Mouse (Mus musculus): ENCODE results near the gene Col10a1. TPM values are rescaled to one million over a fixed set of nuclear protein-coding genes. Genes with fewer than 3 reads are reported as not detected.
"Not testable (repeated sequence)": the region's sequence is repeated elsewhere in the genome, so short reads cannot be mapped to it uniquely, and the experiment has no call there.

Col10a1 gene
- polyA plus RNA-seq, 1 experiment = not detected

DNA sequence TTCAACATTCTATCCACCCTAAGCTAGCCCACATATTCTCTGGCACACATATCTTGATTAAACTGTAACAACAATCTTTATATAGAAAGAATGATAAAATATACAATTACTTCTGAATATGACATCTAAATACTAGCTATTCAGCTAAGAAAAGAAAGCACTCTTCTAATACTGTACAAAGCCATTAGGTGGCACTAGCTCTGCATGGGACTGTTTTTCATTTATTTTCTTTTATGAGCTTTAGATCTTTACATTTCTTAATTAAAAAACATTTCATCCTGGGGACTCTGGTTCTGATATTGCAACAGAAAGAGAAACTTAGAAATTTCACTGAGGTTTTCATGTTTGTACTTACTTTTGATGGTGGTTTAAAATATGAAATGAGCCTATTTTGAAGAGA, 42.0 kb downstream of the Col10a1 start:
- Histone ChIP-seq H3K4me1 (ENCODE audit: control insufficient read depth, insufficient read depth, low read length) (no peaks in the 10 kb centered on the region), H3K9ac (ENCODE audit: low read depth, poor library complexity, severe bottlenecking) (no peak overlapping the region), H3K27me3 (ENCODE audit: control insufficient read depth, insufficient read depth, low read length, poor library complexity, severe bottlenecking) (no peaks in the 10 kb centered on the region), H3K27ac (ENCODE audit: insufficient read depth, low read length) (no peak overlapping the region), H3K36me3 (ENCODE audit: control insufficient read depth, insufficient read depth, low read length, poor library complexity, severe bottlenecking) (no peaks in the 10 kb centered on the region), H3K9me3 (replicated peaks; ENCODE audit: control insufficient read depth, insufficient read depth, low read length, poor library complexity, severe bottlenecking) (no peaks in the 10 kb centered on the region; the same call in 1 of the 2 replicates), H3K4me3 (ENCODE audit: low read depth, low read length) (no peak overlapping the region)
- TF ChIP-seq CTCF (IDR thresholded peaks at IDR 0.05; ENCODE audit: low read depth, low read length) (peak; percentile 15), EP300 (IDR thresholded peaks at IDR 0.05; ENCODE audit: insufficient read depth, low read depth, low read length) (no peak)

DNA sequence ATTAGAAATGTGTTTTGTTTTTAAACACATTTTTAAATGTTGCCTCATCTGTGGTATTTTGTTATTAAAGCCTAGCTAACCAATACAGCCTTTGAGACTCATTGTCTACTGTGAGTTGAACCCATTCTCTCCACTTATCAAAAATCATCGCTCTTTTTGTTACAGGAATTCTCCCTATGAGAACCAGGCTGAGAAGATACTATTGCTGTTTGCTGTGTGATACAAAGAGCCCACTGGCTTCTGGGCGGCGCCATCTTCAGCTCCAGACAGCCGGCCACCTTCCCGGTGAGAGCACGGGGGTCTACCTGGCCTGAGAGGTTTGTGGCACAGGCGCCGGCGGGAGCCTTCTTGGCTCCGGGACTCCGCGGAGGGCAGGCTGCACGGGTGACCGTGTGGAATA, 44.4 kb downstream of the Col10a1 start:
- peak overlapping the region; percentile 20 for H3K4me3 ChIP-seq (ENCODE audit: low read depth, low read length)
- H3K9ac ChIP-seq (ENCODE audit: low read depth, poor library complexity, severe bottlenecking); H3K4me1 ChIP-seq (ENCODE audit: control insufficient read depth, insufficient read depth, low read length); H3K36me3 ChIP-seq (ENCODE audit: control insufficient read depth, insufficient read depth, low read length, poor library complexity, severe bottlenecking); H3K27ac ChIP-seq (ENCODE audit: insufficient read depth, low read length); H3K27me3 ChIP-seq (ENCODE audit: control insufficient read depth, insufficient read depth, low read length, poor library complexity, severe bottlenecking); H3K9me3 ChIP-seq (replicated peaks; ENCODE audit: control insufficient read depth, insufficient read depth, low read length, poor library complexity, severe bottlenecking): not testable (repeated sequence)

Other genes starting within 250 kb of the Col10a1 start
- gene Dse, start 182.3 kb upstream of the Col10a1 start, polyA plus RNA-seq (2011; ENCODE audit: insufficient read depth, insufficient read length, low read depth, missing spikeins) = 51.4 and 59.1 TPM in 2 replicates
- gene Tspyl1, start 107.8 kb upstream of the Col10a1 start, polyA plus RNA-seq (2011; ENCODE audit: insufficient read depth, insufficient read length, low read depth, missing spikeins) = 35.3 and 36.8 TPM in 2 replicates
- 1.2 and 1.8 TPM in 2 replicates for gene Tspyl4, start 92.5 kb upstream of the Col10a1 start, polyA plus RNA-seq (2011; ENCODE audit: insufficient read depth, insufficient read length, low read depth, missing spikeins)
- gene Nt5dc1, start 28.6 kb downstream of the Col10a1 start, polyA plus RNA-seq (2011; ENCODE audit: insufficient read depth, insufficient read length, low read depth, missing spikeins) = 17.6 and 19.4 TPM in 2 replicates
- 0.32 and 0.42 TPM in 2 replicates for gene Frk, start 93.4 kb downstream of the Col10a1 start, polyA plus RNA-seq (2011; ENCODE audit: insufficient read depth, insufficient read length, low read depth, missing spikeins)

Measured in ES-Bruce4 (cell line).